Mouse (Mus musculus) limb, embryonic 13.5 days (tissue): Measurements from ENCODE around the gene Pxmp4. TPM values are rescaled to one million over a fixed set of nuclear protein-coding genes. Genes with fewer than 3 reads are reported as not detected.

Experiments
- polyA plus RNA-seq: library from polyadenylated mRNA; unstranded; fragments of >200 nt; fragmentation: Nextera tagmentation; extraction: Ambion mirVana; gene quantifications from 2 replicates; pipeline ENCODE4 v1.2.1, GENCODE M21; 2015

Pxmp4 gene
- polyA plus RNA-seq, 1 experiment from 2014 or later = 18.8 TPM

Other genes starting within 250 kb of the Pxmp4 start
- gene Cdk5rap1, start 230.7 kb downstream of the Pxmp4 start, polyA plus RNA-seq = 19.6 and 21.9 TPM in 2 replicates
- gene Snta1, start 195.6 kb downstream of the Pxmp4 start, polyA plus RNA-seq = 7.4 and 8.2 TPM in 2 replicates
- gene Cbfa2t2, start 167.2 kb downstream of the Pxmp4 start, polyA plus RNA-seq = 48.3 and 52.2 TPM in 2 replicates
- 0.88 and 1.1 TPM in 2 replicates for gene 1700003F12Rik, start 56.6 kb downstream of the Pxmp4 start, polyA plus RNA-seq
- gene Actl10, start 51.9 kb downstream of the Pxmp4 start, polyA plus RNA-seq = 0.33 and 0.47 TPM in 2 replicates
- gene Necab3, start 44.8 kb downstream of the Pxmp4 start, polyA plus RNA-seq = 3.7 and 3.9 TPM in 2 replicates
- 20.1 and 20.8 TPM in 2 replicates for gene E2f1, start 33.8 kb downstream of the Pxmp4 start, polyA plus RNA-seq
- gene Zfp341, start 9.6 kb upstream of the Pxmp4 start, polyA plus RNA-seq = 1.1 and 1.3 TPM in 2 replicates
- gene 4930519P11Rik, start 9.7 kb upstream of the Pxmp4 start, polyA plus RNA-seq = 0.43 TPM in 1 of 2 replicates, not detected in the other
- gene Chmp4b, start 48.0 kb upstream of the Pxmp4 start, polyA plus RNA-seq = 26.4 and 28.0 TPM in 2 replicates
- not detected in 2 replicates for gene Gm14214, start 166.3 kb upstream of the Pxmp4 start, polyA plus RNA-seq
- gene Raly, start 187.4 kb upstream of the Pxmp4 start, polyA plus RNA-seq = 41.7 and 46.9 TPM in 2 replicates
- 10.9 and 12.0 TPM in 2 replicates for gene a, start 187.7 kb upstream of the Pxmp4 start, polyA plus RNA-seq